Mouse (Mus musculus): ENCODE data around the gene Slc39a9. TPM values are rescaled to one million over a fixed set of nuclear protein-coding genes. Genes with fewer than 3 reads are reported as not detected.

Gene Slc39a9
- polyA plus RNA-seq, 1 experiment from 2014 or later: 22.6 TPM

GRCm38 (mm10) chr12:80609928-80610327 lies 33.8 kb upstream of the Slc39a9 start:
- Histone ChIP-seq H3K27me3 (replicated peaks) (no peaks in the 10 kb centered on the region), H3K27ac (replicated peaks) (no peak overlapping the region), H3K9ac (replicated peaks) (no peak overlapping the region), H3K9me3 (replicated peaks) (no peaks in the 10 kb centered on the region), H3K36me3 (no peaks in the 10 kb centered on the region), H3K4me2 (no peak overlapping the region), H3K4me3 (replicated peaks) (no peak overlapping the region), H3K4me1 (no peaks in the 10 kb centered on the region)
- 77% methylated on average over 3 of the region's 3 CpGs for WGBS
- no peak for ATAC-seq (ENCODE audit: low FRiP score)

- no peak for ATAC-seq (ENCODE audit: low FRiP score)
- Histone ChIP-seq H3K36me3 (no peaks in the 10 kb centered on the region), H3K4me3 (replicated peaks) (no peak overlapping the region), H3K9me3 (replicated peaks) (no peaks in the 10 kb centered on the region), H3K27me3 (replicated peaks) (no peaks in the 10 kb centered on the region), H3K27ac (replicated peaks) (no peak overlapping the region), H3K4me1 (no peaks in the 10 kb centered on the region), H3K4me2 (no peak overlapping the region), H3K9ac (replicated peaks) (no peak overlapping the region)
- 45% methylated on average over 9 of the region's 9 CpGs for WGBS
Observed at GRCm38 (mm10) chr12:80612113-80612791, 31.4 kb upstream of the Slc39a9 start.

GRCm38 (mm10) chr12:80615371-80616257 lies 28.1 kb upstream of the Slc39a9 start:
- Histone ChIP-seq H3K4me1 (no peaks in the 10 kb centered on the region), H3K9me3 (replicated peaks) (no peaks in the 10 kb centered on the region), H3K36me3 (no peaks in the 10 kb centered on the region), H3K27me3 (replicated peaks) (no peaks in the 10 kb centered on the region), H3K9ac (replicated peaks) (no peak overlapping the region), H3K4me2 (no peak overlapping the region), H3K27ac (replicated peaks) (no peak overlapping the region), H3K4me3 (replicated peaks) (no peak overlapping the region)
- 35% methylated on average over 7 of the region's 7 CpGs for WGBS
- ATAC-seq (ENCODE audit: low FRiP score): no peak

- WGBS: 79% methylated on average over 5 of the region's 5 CpGs
- no peak overlapping the region for H3K4me3 ChIP-seq (replicated peaks)
- no peak overlapping the region for H3K4me2 ChIP-seq
- no peak overlapping the region for H3K9ac ChIP-seq (replicated peaks)
- H3K4me1 ChIP-seq: no peaks in the 10 kb centered on the region
- H3K9me3 ChIP-seq (replicated peaks): no peaks in the 10 kb centered on the region
- no peaks in the 10 kb centered on the region for H3K36me3 ChIP-seq
- no peaks in the 10 kb centered on the region for H3K27me3 ChIP-seq (replicated peaks)
- no peak overlapping the region for H3K27ac ChIP-seq (replicated peaks)
- ATAC-seq (ENCODE audit: low FRiP score): no peak
Observed at GRCm38 (mm10) chr12:80620501-80620900, 23.2 kb upstream of the Slc39a9 start.

- no peak for ATAC-seq (ENCODE audit: low FRiP score)
- no peaks in the 10 kb centered on the region for H3K27me3 ChIP-seq (replicated peaks)
- H3K9me3 ChIP-seq (replicated peaks): no peaks in the 10 kb centered on the region
- H3K4me3 ChIP-seq (replicated peaks): no peak overlapping the region
- no peak overlapping the region for H3K4me2 ChIP-seq
- no peak overlapping the region for H3K9ac ChIP-seq (replicated peaks)
- H3K36me3 ChIP-seq: peaks cover 41% of the 10 kb centered on the region
- H3K27ac ChIP-seq (replicated peaks): no peak overlapping the region
- H3K4me1 ChIP-seq: no peaks in the 10 kb centered on the region
- 91% methylated on average over 5 of the region's 5 CpGs for WGBS
Observed at GRCm38 (mm10) chr12:80631790-80632189, 11.9 kb upstream of the Slc39a9 start.

GRCm38 (mm10) chr12:80642725-80643692 lies 674 bp upstream of the Slc39a9 start:
- WGBS: 2% methylated on average over 47 of the region's 48 CpGs
- Histone ChIP-seq H3K9ac (replicated peaks) (peak overlapping the region; percentile 97), H3K27me3 (replicated peaks) (no peaks in the 10 kb centered on the region), H3K36me3 (peaks cover 35% of the 10 kb centered on the region), H3K9me3 (replicated peaks) (no peaks in the 10 kb centered on the region), H3K4me3 (replicated peaks) (peak overlapping the region; percentile 99), H3K27ac (replicated peaks) (peak overlapping the region; percentile 91), H3K4me2 (peak overlapping the region; percentile 96), H3K4me1 (peaks cover 47% of the 10 kb centered on the region)
- peak; percentile 79 for ATAC-seq (ENCODE audit: low FRiP score)

GRCm38 (mm10) chr12:80644506-80644868 lies 804 bp downstream of the Slc39a9 start:
- no peak; the same call in 1 of the 2 replicates for ATAC-seq (ENCODE audit: low FRiP score)

GRCm38 (mm10) chr12:80646377-80646776 lies 2.7 kb downstream of the Slc39a9 start:
- H3K36me3 ChIP-seq: peaks cover 3% of the 10 kb centered on the region
- no peak for ATAC-seq (ENCODE audit: low FRiP score)
- 93% methylated on average over 3 of the region's 3 CpGs for WGBS
- H3K9me3 ChIP-seq (replicated peaks): no peaks in the 10 kb centered on the region
- no peaks in the 10 kb centered on the region for H3K27me3 ChIP-seq (replicated peaks)
- H3K27ac ChIP-seq (replicated peaks): no peak overlapping the region
- H3K4me2 ChIP-seq: peak overlapping the region; percentile 96
- no peak overlapping the region for H3K9ac ChIP-seq (replicated peaks)
- no peak overlapping the region for H3K4me3 ChIP-seq (replicated peaks)
- peaks cover 60% of the 10 kb centered on the region for H3K4me1 ChIP-seq

More at GRCm38 (mm10) chr12:80644506-80644868, 804 bp downstream of the Slc39a9 start:
- Histone ChIP-seq H3K9me3 (replicated peaks) (no peaks in the 10 kb centered on the region), H3K9ac (replicated peaks) (peak overlapping the region; percentile 97), H3K27me3 (replicated peaks) (no peaks in the 10 kb centered on the region), H3K36me3 (peaks cover 22% of the 10 kb centered on the region), H3K4me2 (peak overlapping the region; percentile 96), H3K27ac (replicated peaks) (peak overlapping the region; percentile 91), H3K4me3 (replicated peaks) (peak overlapping the region; percentile 99), H3K4me1 (peaks cover 60% of the 10 kb centered on the region)
- 7% methylated on average over 18 of the region's 18 CpGs for WGBS

GRCm38 (mm10) chr12:80653951-80654658 lies 10.4 kb downstream of the Slc39a9 start:
- Histone ChIP-seq H3K27me3 (replicated peaks) (no peaks in the 10 kb centered on the region), H3K9ac (replicated peaks) (no peak overlapping the region), H3K9me3 (replicated peaks) (no peaks in the 10 kb centered on the region), H3K27ac (replicated peaks) (no peak overlapping the region), H3K4me2 (no peak overlapping the region), H3K4me1 (peaks cover 10% of the 10 kb centered on the region), H3K4me3 (replicated peaks) (no peak overlapping the region), H3K36me3 (no peaks in the 10 kb centered on the region)
- 87% methylated on average over 7 of the region's 7 CpGs for WGBS
- ATAC-seq (ENCODE audit: low FRiP score): no peak

GRCm38 (mm10) chr12:80654659-80655025 lies 11.0 kb downstream of the Slc39a9 start:
- H3K9me3 ChIP-seq (replicated peaks): no peaks in the 10 kb centered on the region
- ATAC-seq (ENCODE audit: low FRiP score): no peak
- no peak overlapping the region for H3K27ac ChIP-seq (replicated peaks)
- peaks cover 12% of the 10 kb centered on the region for H3K4me1 ChIP-seq
- no peak overlapping the region for H3K4me3 ChIP-seq (replicated peaks)
- no peak overlapping the region for H3K4me2 ChIP-seq
- 92% methylated on average over 3 of the region's 3 CpGs for WGBS
- H3K9ac ChIP-seq (replicated peaks): no peak overlapping the region
- no peaks in the 10 kb centered on the region for H3K27me3 ChIP-seq (replicated peaks)
- no peaks in the 10 kb centered on the region for H3K36me3 ChIP-seq

- Histone ChIP-seq H3K4me3 (replicated peaks) (no peak overlapping the region), H3K9me3 (replicated peaks) (no peaks in the 10 kb centered on the region), H3K4me1 (peaks cover 21% of the 10 kb centered on the region), H3K27ac (replicated peaks) (peak overlapping the region; percentile 60), H3K27me3 (replicated peaks) (no peaks in the 10 kb centered on the region), H3K36me3 (peaks cover 12% of the 10 kb centered on the region), H3K4me2 (no peak overlapping the region), H3K9ac (replicated peaks) (no peak overlapping the region)
- no peak for ATAC-seq (ENCODE audit: low FRiP score)
- 69% methylated on average over 6 of the region's 6 CpGs for WGBS
Observed at GRCm38 (mm10) chr12:80658661-80659060, 15.0 kb downstream of the Slc39a9 start.

All from neural tube, embryonic 15.5 days (tissue).